Mouse (Mus musculus): ENCODE data around the gene Rnpep. TPM values are rescaled to one million over a fixed set of nuclear protein-coding genes. Genes with fewer than 3 reads are reported as not detected.
"Not testable (repeated sequence)": the region's sequence is repeated elsewhere in the genome, so short reads cannot be mapped to it uniquely, and the experiment has no call there.

Rnpep gene
- total RNA-seq, 2 experiments from 2014 or later = 118 to 127 TPM

GRCm38 (mm10) chr1:135259128-135259436 lies 24.8 kb downstream of the Rnpep start:
- peak; percentile 90 for ATAC-seq (ENCODE audit: poor library complexity, severe bottlenecking)

GRCm38 (mm10) chr1:135258380-135259127 lies 25.3 kb downstream of the Rnpep start, which contains the start of gene Elf3:
Gene Elf3, minus strand, starts transcription at chr1:135258568.
- ATAC-seq (ENCODE audit: poor library complexity, severe bottlenecking) = no peak

- ATAC-seq (ENCODE audit: poor library complexity, severe bottlenecking) = no peak
Measured at GRCm38 (mm10) chr1:135256299-135256698, 27.6 kb downstream of the Rnpep start.

GRCm38 (mm10) chr1:135252854-135253253 lies 31.0 kb downstream of the Rnpep start:
- no peak for ATAC-seq (ENCODE audit: poor library complexity, severe bottlenecking)

- ATAC-seq (ENCODE audit: poor library complexity, severe bottlenecking) = no peak
Measured at GRCm38 (mm10) chr1:135251405-135251804, 32.5 kb downstream of the Rnpep start.

GRCm38 (mm10) chr1:135250706-135251105 lies 33.2 kb downstream of the Rnpep start:
- no peak for ATAC-seq (ENCODE audit: poor library complexity, severe bottlenecking)

GRCm38 (mm10) chr1:135248434-135248850 lies 35.4 kb downstream of the Rnpep start:
- ATAC-seq (ENCODE audit: poor library complexity, severe bottlenecking) = no peak

- no peak for ATAC-seq (ENCODE audit: poor library complexity, severe bottlenecking)
Measured at GRCm38 (mm10) chr1:135244014-135244413, 39.9 kb downstream of the Rnpep start.

GRCm38 (mm10) chr1:135240206-135240605 lies 43.7 kb downstream of the Rnpep start:
- ATAC-seq (ENCODE audit: poor library complexity, severe bottlenecking) = not testable (repeated sequence)

GRCm38 (mm10) chr1:135237131-135237851 lies 46.6 kb downstream of the Rnpep start:
- ATAC-seq (ENCODE audit: poor library complexity, severe bottlenecking) = no peak

GRCm38 (mm10) chr1:135234771-135235170 lies 49.1 kb downstream of the Rnpep start:
- ATAC-seq (ENCODE audit: poor library complexity, severe bottlenecking) = no peak

- ATAC-seq (ENCODE audit: poor library complexity, severe bottlenecking) = no peak
Measured at GRCm38 (mm10) chr1:135233961-135234360, 49.9 kb downstream of the Rnpep start.

- peak; percentile 56; the same call in 1 of the 2 replicates for ATAC-seq (ENCODE audit: poor library complexity, severe bottlenecking)
Measured at GRCm38 (mm10) chr1:135231878-135232277, 52.0 kb downstream of the Rnpep start.

GRCm38 (mm10) chr1:135227339-135227950 lies 56.4 kb downstream of the Rnpep start:
- no peak for ATAC-seq (ENCODE audit: poor library complexity, severe bottlenecking)

- ATAC-seq (ENCODE audit: poor library complexity, severe bottlenecking) = no peak
Measured at GRCm38 (mm10) chr1:135224981-135225604, 58.8 kb downstream of the Rnpep start.

- ATAC-seq (ENCODE audit: poor library complexity, severe bottlenecking) = no peak
Measured at GRCm38 (mm10) chr1:135224147-135224546, 59.7 kb downstream of the Rnpep start.

GRCm38 (mm10) chr1:135217607-135218233 lies 66.2 kb downstream of the Rnpep start:
- ATAC-seq (ENCODE audit: poor library complexity, severe bottlenecking) = no peak

GRCm38 (mm10) chr1:135213772-135214640 lies 69.9 kb downstream of the Rnpep start:
- no peak for ATAC-seq (ENCODE audit: poor library complexity, severe bottlenecking)
